Mouse (Mus musculus) thymus, postnatal 25 days (tissue): ENCODE measurements at regions not wholly inside any gene's neighbourhood (a gene's known extent, or its start where the extent isn't known, plus 50 kb on each side); places are given as distances from the start of the nearest gene placed in this dataset.
A peak's percentile ranks its signal among the peaks of the same experiment; 100 is the strongest.

Experiments used
- DNase-seq: peaks from one replicate; pipeline ENCODE4 v3.0.0; 2022

GRCm38 (mm10) chr14:76624626-76625378 lies 68.1 kb upstream of the Serp2 start:
- DNase-seq: no peak

GRCm38 (mm10) chr14:76623371-76623988 lies 66.8 kb upstream of the Serp2 start:
- peak; percentile 17 for DNase-seq

GRCm38 (mm10) chr14:76622634-76623291 lies 66.1 kb upstream of the Serp2 start:
- DNase-seq: no peak

GRCm38 (mm10) chr14:76619038-76619409 lies 62.3 kb upstream of the Serp2 start:
- no peak for DNase-seq

GRCm38 (mm10) chr14:76618331-76619037 lies 61.8 kb upstream of the Serp2 start:
- DNase-seq: no peak

- DNase-seq: no peak
These were observed 61.2 kb upstream of the Serp2 start for GRCm38 (mm10) chr14:76617889-76618288.

GRCm38 (mm10) chr14:76617447-76617846 lies 60.8 kb upstream of the Serp2 start:
- DNase-seq: no peak

GRCm38 (mm10) chr14:76616367-76616683 lies 59.6 kb upstream of the Serp2 start:
- DNase-seq: no peak

- no peak for DNase-seq
These were observed 59.1 kb upstream of the Serp2 start for GRCm38 (mm10) chr14:76615603-76616366.

- no peak for DNase-seq
These were observed 58.5 kb upstream of the Serp2 start for GRCm38 (mm10) chr14:76615182-76615581.

- no peak for DNase-seq
These were observed 58.0 kb upstream of the Serp2 start for GRCm38 (mm10) chr14:76614682-76615081.

- DNase-seq: no peak
These were observed 56.9 kb upstream of the Serp2 start for GRCm38 (mm10) chr14:76613604-76614003.

GRCm38 (mm10) chr14:76610429-76611378 lies 54.0 kb upstream of the Serp2 start:
- no peak for DNase-seq
